Mouse (Mus musculus): ENCODE results near the gene Dtl. TPM values are rescaled to one million over a fixed set of nuclear protein-coding genes. Genes with fewer than 3 reads are reported as not detected.

Dtl gene
- polyA plus RNA-seq, 1 experiment, result 19.5 TPM

- H3K4me1 ChIP-seq (ENCODE audit: control insufficient read depth, insufficient read depth, low read length), result no peaks in the 10 kb centered on the region
- TF ChIP-seq CTCF (IDR thresholded peaks at IDR 0.05; ENCODE audit: control insufficient read depth, insufficient read depth, insufficient replicate concordance, low read depth, low read length), result no peak
- no peak for TF ChIP-seq POLR2A (IDR thresholded peaks at IDR 0.05; ENCODE audit: control insufficient read depth, low read depth, low read length)
- no peaks in the 10 kb centered on the region for H3K27me3 ChIP-seq (ENCODE audit: control insufficient read depth, insufficient read depth, low read length)
- no peak overlapping the region for H3K27ac ChIP-seq (ENCODE audit: control insufficient read depth, insufficient read depth, low read depth, low read length)
- no peak overlapping the region for H3K4me3 ChIP-seq (ENCODE audit: control insufficient read depth, low read depth, low read length)
- H3K36me3 ChIP-seq (ENCODE audit: control insufficient read depth, insufficient read depth, low read length), result no peaks in the 10 kb centered on the region
These were observed 81.7 kb downstream of the Dtl start for GRCm38 (mm10) chr1:191493476-191494302.

- H3K4me3 ChIP-seq (ENCODE audit: control insufficient read depth, low read depth, low read length), result no peak overlapping the region
- no peaks in the 10 kb centered on the region for H3K27me3 ChIP-seq (ENCODE audit: control insufficient read depth, insufficient read depth, low read length)
- no peaks in the 10 kb centered on the region for H3K36me3 ChIP-seq (ENCODE audit: control insufficient read depth, insufficient read depth, low read length)
- no peak overlapping the region for H3K27ac ChIP-seq (ENCODE audit: control insufficient read depth, insufficient read depth, low read depth, low read length)
- no peak for TF ChIP-seq CTCF (IDR thresholded peaks at IDR 0.05; ENCODE audit: control insufficient read depth, insufficient read depth, insufficient replicate concordance, low read depth, low read length)
- TF ChIP-seq POLR2A (IDR thresholded peaks at IDR 0.05; ENCODE audit: control insufficient read depth, low read depth, low read length), result no peak
- no peaks in the 10 kb centered on the region for H3K4me1 ChIP-seq (ENCODE audit: control insufficient read depth, insufficient read depth, low read length)
These were observed 84.9 kb downstream of the Dtl start for GRCm38 (mm10) chr1:191490446-191490845.

Other genes with a start within 250 kb of the Dtl start
- gene Tmem206, start 249.6 kb downstream of the Dtl start, polyA plus RNA-seq (2012; rRNA removed), result 15.7 and 20.2 TPM in 2 replicates
- 10.0 and 14.2 TPM in 2 replicates for gene Ppp2r5a, start 172.3 kb downstream of the Dtl start, polyA plus RNA-seq (2012; rRNA removed)
- 20.4 and 21.7 TPM in 2 replicates for gene Ints7, start 92 bp upstream of the Dtl start, polyA plus RNA-seq (2012; rRNA removed)
- 24.2 and 26.7 TPM in 2 replicates for gene Lpgat1, start 142.3 kb upstream of the Dtl start, polyA plus RNA-seq (2012; rRNA removed)
- gene Nek2, start 245.9 kb upstream of the Dtl start, polyA plus RNA-seq (2012; rRNA removed), result 58.3 and 63.0 TPM in 2 replicates

Data from testis, adult 2 months (tissue).